Mouse (Mus musculus) kidney, embryonic 15.5 days (tissue): ENCODE results near the gene Lrrc20. TPM values are rescaled to one million over a fixed set of nuclear protein-coding genes. Genes with fewer than 3 reads are reported as not detected.
"Not testable (repeated sequence)": the region's sequence is repeated elsewhere in the genome, so short reads cannot be mapped to it uniquely, and the experiment has no call there.

Experiments
- ATAC-seq: fragments of 200-750 bp; cut with Nextera tagmentation; replicated peaks from 2 replicates; pipeline ENCODE4 v1.8.0; 2017; ENCODE audit warnings: moderate TSS enrichment; ENCODE audit not compliant: low FRiP score
- H3K27ac ChIP-seq: fragments of 300-500 bp; sonication (generic); 2 replicates; pipeline ENCODE4 v1.5.1; 2015; ENCODE audit warnings: mild to moderate bottlenecking, inconsistent platforms
- H3K27me3 ChIP-seq: fragments of 300-500 bp; sonication (generic); 2 replicates; pipeline ENCODE4 v1.6.1; 2015; ENCODE audit warnings: inconsistent platforms
- H3K36me3 ChIP-seq: fragments of 300-500 bp; sonication (generic); 2 replicates; pipeline ENCODE4 v1.6.1; 2015; ENCODE audit warnings: inconsistent platforms
- H3K4me1 ChIP-seq: fragments of 300-500 bp; sonication (generic); 2 replicates; pipeline ENCODE4 v1.6.1; 2015; ENCODE audit warnings: inconsistent platforms
- H3K4me2 ChIP-seq: fragments of 300-500 bp; sonication (generic); 2 replicates; pipeline ENCODE4 v1.6.1; 2015; ENCODE audit warnings: moderate library complexity, mild to moderate bottlenecking, inconsistent platforms
- H3K4me3 ChIP-seq: fragments of 300-500 bp; sonication (generic); replicated peaks from 2 replicates; pipeline ENCODE4 v1.5.1; 2015; ENCODE audit warnings: mild to moderate bottlenecking, inconsistent platforms
- H3K9ac ChIP-seq: fragments of 300-500 bp; sonication (generic); 2 replicates; pipeline ENCODE4 v1.6.1; 2015; ENCODE audit warnings: mild to moderate bottlenecking, inconsistent platforms
- H3K9me3 ChIP-seq: fragments of 300-500 bp; sonication (generic); replicated peaks from 2 replicates; pipeline ENCODE4 v1.6.1; 2016; ENCODE audit warnings: inconsistent platforms
- WGBS: fragments of 180-500 bp; shearing (Covaris S2); methylation state at CpG from one replicate; pipeline ENCODE4 v1.1.7; 2015; ENCODE audit warnings: mixed read lengths; 5-methylcytosine and 5-hydroxymethylcytosine counted together
- polyA plus RNA-seq: library from polyadenylated mRNA; unstranded; fragments of >200 nt; fragmentation: Nextera tagmentation; extraction: Ambion mirVana; gene quantifications from 2 replicates; pipeline ENCODE4 v1.2.1, GENCODE M21; 2015

Lrrc20 gene
- polyA plus RNA-seq, 1 experiment from 2014 or later: 8.4 TPM

GRCm38 (mm10) chr10:61448834-61449233 lies 26.8 kb upstream of the Lrrc20 start:
- Histone ChIP-seq H3K27me3 (no peaks in the 10 kb centered on the region), H3K36me3 (peaks cover 23% of the 10 kb centered on the region), H3K9me3 (no peaks in the 10 kb centered on the region), H3K4me2 (no peak overlapping the region), H3K4me1 (peaks cover 67% of the 10 kb centered on the region), H3K4me3 (no peak overlapping the region), H3K27ac (0 out of 2 replicates have a peak overlapping the region, but pooled peaks have one; percentile 18), H3K9ac (no peak overlapping the region)
- 70% methylated on average over 3 of the region's 3 CpGs for WGBS
- no peak for ATAC-seq

GRCm38 (mm10) chr10:61451463-61451930 lies 24.1 kb upstream of the Lrrc20 start:
- no peak for ATAC-seq
- 3% methylated on average over 8 of the region's 8 CpGs for WGBS

GRCm38 (mm10) chr10:61451931-61452617 lies 23.5 kb upstream of the Lrrc20 start:
- peak; percentile 66 for ATAC-seq
- Histone ChIP-seq H3K4me2 (peak overlapping the region; percentile 76), H3K9me3 (no peaks in the 10 kb centered on the region), H3K27ac (peak overlapping the region; percentile 81), H3K9ac (peak overlapping the region; percentile 82), H3K4me1 (peaks cover 44% of the 10 kb centered on the region), H3K27me3 (no peaks in the 10 kb centered on the region), H3K36me3 (peaks cover 23% of the 10 kb centered on the region), H3K4me3 (peak overlapping the region; percentile 93)
- under 1% methylated on average over 52 of the region's 62 CpGs for WGBS

More at GRCm38 (mm10) chr10:61451463-61451930, 24.1 kb upstream of the Lrrc20 start:
- no peaks in the 10 kb centered on the region for H3K27me3 ChIP-seq
- H3K4me1 ChIP-seq: peaks cover 46% of the 10 kb centered on the region
- peak overlapping the region; percentile 93 for H3K4me3 ChIP-seq
- peak overlapping the region; percentile 76 for H3K4me2 ChIP-seq
- no peaks in the 10 kb centered on the region for H3K9me3 ChIP-seq
- H3K36me3 ChIP-seq: peaks cover 23% of the 10 kb centered on the region
- H3K27ac ChIP-seq: peak overlapping the region; percentile 81
- H3K9ac ChIP-seq: peak overlapping the region; percentile 82

- H3K9me3 ChIP-seq: no peaks in the 10 kb centered on the region
These were observed 23.0 kb upstream of the Lrrc20 start, which contains the start of gene Eif4ebp2 for GRCm38 (mm10) chr10:61452645-61453044. Eif4ebp2 (minus strand) TSS chr10:61452661.

GRCm38 (mm10) chr10:61453171-61453570 lies 22.4 kb upstream of the Lrrc20 start:
- not testable (repeated sequence) for H3K27ac ChIP-seq, H3K9me3 ChIP-seq, H3K27me3 ChIP-seq, H3K9ac ChIP-seq
- peaks cover 33% of the 10 kb centered on the region for H3K4me1 ChIP-seq
- 0 out of 2 replicates have a peak overlapping the region, but pooled peaks have one; percentile 93 for H3K4me3 ChIP-seq
- ATAC-seq: peak; percentile 12; the same call in 1 of the 2 replicates
- H3K4me2 ChIP-seq: peak overlapping the region; percentile 76
- peaks cover 12% of the 10 kb centered on the region; the same call in 1 of the 2 replicates for H3K36me3 ChIP-seq
- WGBS: 67% methylated on average over 3 of the region's 3 CpGs

More at GRCm38 (mm10) chr10:61452645-61453044, 23.0 kb upstream of the Lrrc20 start, which contains the start of gene Eif4ebp2:
- peak within 1 kb of the TSS; percentile 82 for H3K9ac ChIP-seq
- H3K27me3 ChIP-seq: no peaks in the 10 kb centered on the region
- H3K36me3 ChIP-seq: peaks cover 17% of the 10 kb centered on the region; the same call in 1 of the 2 replicates
- 0% methylated on average over 24 of the region's 36 CpGs for WGBS
- peak within 1 kb of the TSS; percentile 81 for H3K27ac ChIP-seq
- peak within 1 kb of the TSS; percentile 76 for H3K4me2 ChIP-seq
- H3K4me1 ChIP-seq: peaks cover 38% of the 10 kb centered on the region
- ATAC-seq: peak; percentile 99
- peak within 1 kb of the TSS; percentile 93 for H3K4me3 ChIP-seq

GRCm38 (mm10) chr10:61457182-61457581 lies 18.4 kb upstream of the Lrrc20 start:
- H3K27me3 ChIP-seq: no peaks in the 10 kb centered on the region
- no peak overlapping the region for H3K4me3 ChIP-seq
- H3K9me3 ChIP-seq: no peaks in the 10 kb centered on the region
- no peak for ATAC-seq
- H3K4me2 ChIP-seq: no peak overlapping the region
- no peaks in the 10 kb centered on the region for H3K4me1 ChIP-seq
- no peak overlapping the region for H3K27ac ChIP-seq
- WGBS: 57% methylated on average over 3 of the region's 3 CpGs
- H3K9ac ChIP-seq: no peak overlapping the region
- no peaks in the 10 kb centered on the region for H3K36me3 ChIP-seq

GRCm38 (mm10) chr10:61465009-61465408 lies 10.6 kb upstream of the Lrrc20 start:
- Histone ChIP-seq H3K27me3 (no peaks in the 10 kb centered on the region), H3K4me2 (no peak overlapping the region), H3K4me1 (no peaks in the 10 kb centered on the region), H3K27ac (no peak overlapping the region), H3K4me3 (no peak overlapping the region), H3K9ac (no peak overlapping the region), H3K9me3 (no peaks in the 10 kb centered on the region), H3K36me3 (no peaks in the 10 kb centered on the region)
- 77% methylated on average over 4 of the region's 4 CpGs for WGBS
- no peak for ATAC-seq

GRCm38 (mm10) chr10:61466242-61466641 lies 9.4 kb upstream of the Lrrc20 start:
- Histone ChIP-seq H3K4me3 (no peak overlapping the region), H3K9ac (no peak overlapping the region), H3K27me3 (no peaks in the 10 kb centered on the region), H3K27ac (no peak overlapping the region), H3K4me2 (no peak overlapping the region), H3K36me3 (no peaks in the 10 kb centered on the region), H3K4me1 (no peaks in the 10 kb centered on the region), H3K9me3 (no peaks in the 10 kb centered on the region)
- WGBS: 68% methylated on average over 8 of the region's 8 CpGs
- ATAC-seq: no peak

- no peaks in the 10 kb centered on the region for H3K9me3 ChIP-seq
- H3K4me3 ChIP-seq: no peak overlapping the region
- no peaks in the 10 kb centered on the region for H3K4me1 ChIP-seq
- no peak for ATAC-seq
- no peak overlapping the region for H3K9ac ChIP-seq
- H3K27me3 ChIP-seq: no peaks in the 10 kb centered on the region
- H3K4me2 ChIP-seq: no peak overlapping the region
- H3K27ac ChIP-seq: no peak overlapping the region
- 24% methylated on average over 5 of the region's 5 CpGs for WGBS
- no peaks in the 10 kb centered on the region for H3K36me3 ChIP-seq
These were observed 8.7 kb upstream of the Lrrc20 start for GRCm38 (mm10) chr10:61466873-61467272.

- H3K27me3 ChIP-seq: no peaks in the 10 kb centered on the region
- ATAC-seq: no peak
These were observed 6.7 kb upstream of the Lrrc20 start for GRCm38 (mm10) chr10:61468900-61469299.

GRCm38 (mm10) chr10:61473640-61474039 lies 2.0 kb upstream of the Lrrc20 start:
- Histone ChIP-seq H3K4me1 (peaks cover 22% of the 10 kb centered on the region), H3K36me3 (no peaks in the 10 kb centered on the region), H3K27ac (no peak overlapping the region), H3K4me2 (no peak overlapping the region), H3K9ac (no peak overlapping the region), H3K27me3 (no peaks in the 10 kb centered on the region), H3K9me3 (no peaks in the 10 kb centered on the region), H3K4me3 (no peak overlapping the region)
- ATAC-seq: no peak
- WGBS: 83% methylated on average over 3 of the region's 3 CpGs

More at GRCm38 (mm10) chr10:61468900-61469299, 6.7 kb upstream of the Lrrc20 start:
- Histone ChIP-seq H3K4me1 (no peaks in the 10 kb centered on the region), H3K4me2 (no peak overlapping the region), H3K4me3 (no peak overlapping the region), H3K36me3 (no peaks in the 10 kb centered on the region), H3K9me3 (no peaks in the 10 kb centered on the region), H3K27ac (no peak overlapping the region), H3K9ac (no peak overlapping the region)
- WGBS: 64% methylated on average over 7 of the region's 7 CpGs

GRCm38 (mm10) chr10:61474344-61474743 lies 1.3 kb upstream of the Lrrc20 start:
- H3K27ac ChIP-seq: no peak overlapping the region
- no peak overlapping the region for H3K9ac ChIP-seq
- no peak overlapping the region for H3K4me2 ChIP-seq
- H3K4me3 ChIP-seq: no peak overlapping the region
- H3K36me3 ChIP-seq: no peaks in the 10 kb centered on the region
- peaks cover 22% of the 10 kb centered on the region for H3K4me1 ChIP-seq
- no peaks in the 10 kb centered on the region for H3K9me3 ChIP-seq
- no peaks in the 10 kb centered on the region for H3K27me3 ChIP-seq
- no peak for ATAC-seq
- 82% methylated on average over 1 of the region's 1 CpGs for WGBS
